Mouse (Mus musculus): ENCODE measurements at regions not wholly inside any gene's neighbourhood (a gene's known extent, or its start where the extent isn't known, plus 50 kb on each side); places are given as distances from the start of the nearest gene placed in this dataset.

DNA sequence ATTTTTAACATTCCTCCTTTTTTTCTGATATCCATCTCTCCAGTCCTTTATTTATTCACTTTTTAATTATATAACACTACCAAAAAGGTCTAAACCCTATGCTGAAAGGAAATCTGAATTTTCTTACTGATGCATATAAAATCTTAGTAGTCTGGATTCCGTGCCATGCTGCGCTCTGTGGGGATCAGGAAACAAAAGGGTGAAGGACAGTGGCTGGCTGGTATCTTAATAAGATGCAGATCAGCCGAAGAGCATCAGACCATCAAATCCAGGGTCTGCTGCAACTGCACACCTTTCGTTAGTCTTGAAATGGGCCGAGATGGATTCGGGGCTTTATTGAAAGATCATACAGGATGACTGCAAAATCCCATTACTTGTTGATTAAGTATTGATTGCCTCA, 740.7 kb downstream of the 5730522E02Rik start:
- H3K27ac ChIP-seq (ENCODE audit: low read depth, low read length): no peak overlapping the region
- no peak overlapping the region for H3K9ac ChIP-seq (ENCODE audit: low read depth, low read length)
- 78% methylated on average over 6 of the region's 6 CpGs for WGBS
- H3K4me3 ChIP-seq (ENCODE audit: low read length): no peak overlapping the region
- ATAC-seq (ENCODE audit: low FRiP score, low TSS enrichment): no peak
- no peak overlapping the region for H3K4me2 ChIP-seq (replicated peaks; ENCODE audit: low read depth, low read length)
- H3K27me3 ChIP-seq (ENCODE audit: control insufficient read depth, insufficient read depth, low read length): no peaks in the 10 kb centered on the region
- H3K9me3 ChIP-seq (ENCODE audit: control insufficient read depth, low read length): no peaks in the 10 kb centered on the region
- H3K36me3 ChIP-seq (ENCODE audit: control insufficient read depth, insufficient read depth, low read length): no peaks in the 10 kb centered on the region
- no peaks in the 10 kb centered on the region for H3K4me1 ChIP-seq (ENCODE audit: control insufficient read depth, insufficient read depth, low read length)

DNA sequence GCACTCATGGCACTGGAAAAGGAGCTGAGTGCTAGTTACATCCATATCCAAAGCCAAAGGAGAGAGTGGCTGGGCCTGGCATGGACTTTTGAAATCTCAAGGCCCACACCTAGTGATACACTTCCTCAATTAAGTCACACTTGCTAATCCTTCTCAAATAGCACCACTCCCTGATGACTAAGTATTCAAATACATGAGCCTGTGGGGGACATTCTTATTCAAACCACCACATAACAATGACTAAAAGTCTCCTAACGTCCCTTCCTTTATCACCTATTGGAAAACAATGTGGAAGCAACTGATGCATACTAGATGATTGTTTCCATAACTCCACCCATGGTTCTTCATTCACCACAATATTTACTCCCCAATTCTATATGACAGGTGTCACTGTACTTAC, 773.4 kb downstream of the 5730522E02Rik start:
- WGBS: 72% methylated on average over 1 of the region's 1 CpGs
- Histone ChIP-seq H3K4me3 (ENCODE audit: low read length) (no peak overlapping the region), H3K9me3 (ENCODE audit: control insufficient read depth, low read length) (no peaks in the 10 kb centered on the region; the same call in 1 of the 2 replicates), H3K27me3 (ENCODE audit: control insufficient read depth, insufficient read depth, low read length) (no peaks in the 10 kb centered on the region), H3K4me2 (replicated peaks; ENCODE audit: low read depth, low read length) (no peak overlapping the region), H3K9ac (ENCODE audit: low read depth, low read length) (no peak overlapping the region), H3K4me1 (ENCODE audit: control insufficient read depth, insufficient read depth, low read length) (no peaks in the 10 kb centered on the region), H3K36me3 (ENCODE audit: control insufficient read depth, insufficient read depth, low read length) (no peaks in the 10 kb centered on the region), H3K27ac (ENCODE audit: low read depth, low read length) (no peak overlapping the region)
- ATAC-seq (ENCODE audit: low FRiP score, low TSS enrichment): no peak

DNA sequence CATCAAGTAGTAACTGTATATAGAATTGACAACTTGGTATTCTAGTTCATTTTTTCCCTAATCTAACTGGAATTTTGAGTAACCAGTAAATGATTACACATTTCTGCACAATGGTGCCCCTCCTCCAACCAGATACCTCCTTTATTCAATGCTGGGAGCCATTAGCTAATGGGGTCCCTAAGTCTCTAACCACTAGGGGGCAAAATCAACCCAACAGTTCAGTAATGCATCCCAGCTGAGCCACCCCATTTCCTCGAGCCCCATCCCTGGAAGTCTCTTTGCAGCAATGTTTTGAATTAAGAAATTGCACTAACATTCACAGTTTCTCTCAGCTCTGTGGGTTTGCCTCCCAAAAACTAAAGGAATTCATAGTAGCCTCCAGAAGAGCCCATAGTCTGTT, 774.9 kb downstream of the 5730522E02Rik start:
- 43% methylated on average over 1 of the region's 1 CpGs for WGBS
- Histone ChIP-seq H3K27me3 (ENCODE audit: control insufficient read depth, insufficient read depth, low read length) (no peaks in the 10 kb centered on the region), H3K9me3 (ENCODE audit: control insufficient read depth, low read length) (no peaks in the 10 kb centered on the region; the same call in 1 of the 2 replicates), H3K27ac (ENCODE audit: low read depth, low read length) (no peak overlapping the region), H3K9ac (ENCODE audit: low read depth, low read length) (no peak overlapping the region), H3K4me3 (ENCODE audit: low read length) (no peak overlapping the region), H3K36me3 (ENCODE audit: control insufficient read depth, insufficient read depth, low read length) (no peaks in the 10 kb centered on the region), H3K4me2 (replicated peaks; ENCODE audit: low read depth, low read length) (no peak overlapping the region), H3K4me1 (ENCODE audit: control insufficient read depth, insufficient read depth, low read length) (no peaks in the 10 kb centered on the region)
- no peak for ATAC-seq (ENCODE audit: low FRiP score, low TSS enrichment)

DNA sequence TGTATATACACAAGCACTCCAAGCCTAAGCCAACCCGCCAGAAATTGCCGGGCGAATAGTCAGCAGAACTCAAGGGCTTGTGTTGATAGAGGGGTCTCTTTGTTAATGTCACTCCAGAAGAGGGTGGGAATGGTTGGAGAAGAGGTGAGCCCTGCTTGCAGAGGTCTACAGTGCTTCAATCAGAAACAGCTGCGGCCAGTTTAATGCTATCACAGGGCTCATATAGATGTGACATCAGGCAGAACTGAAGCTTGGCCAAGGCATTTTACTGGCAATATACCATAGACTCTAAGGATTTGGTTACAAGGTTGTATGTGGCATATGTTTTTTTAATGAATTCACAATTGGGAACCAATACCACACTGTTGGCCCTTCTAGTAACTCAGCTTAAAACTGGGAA, 787.4 kb downstream of the 5730522E02Rik start:
- H3K27me3 ChIP-seq (ENCODE audit: control insufficient read depth, insufficient read depth, low read length): no peaks in the 10 kb centered on the region
- no peak overlapping the region for H3K27ac ChIP-seq (ENCODE audit: low read depth, low read length)
- no peaks in the 10 kb centered on the region for H3K9me3 ChIP-seq (ENCODE audit: control insufficient read depth, low read length)
- H3K4me1 ChIP-seq (ENCODE audit: control insufficient read depth, insufficient read depth, low read length): no peaks in the 10 kb centered on the region
- H3K36me3 ChIP-seq (ENCODE audit: control insufficient read depth, insufficient read depth, low read length): no peaks in the 10 kb centered on the region
- no peak overlapping the region for H3K4me3 ChIP-seq (ENCODE audit: low read length)
- no peak overlapping the region for H3K9ac ChIP-seq (ENCODE audit: low read depth, low read length)
- no peak overlapping the region for H3K4me2 ChIP-seq (replicated peaks; ENCODE audit: low read depth, low read length)
- no peak for ATAC-seq (ENCODE audit: low FRiP score, low TSS enrichment)
- 91% methylated on average over 4 of the region's 4 CpGs for WGBS

DNA sequence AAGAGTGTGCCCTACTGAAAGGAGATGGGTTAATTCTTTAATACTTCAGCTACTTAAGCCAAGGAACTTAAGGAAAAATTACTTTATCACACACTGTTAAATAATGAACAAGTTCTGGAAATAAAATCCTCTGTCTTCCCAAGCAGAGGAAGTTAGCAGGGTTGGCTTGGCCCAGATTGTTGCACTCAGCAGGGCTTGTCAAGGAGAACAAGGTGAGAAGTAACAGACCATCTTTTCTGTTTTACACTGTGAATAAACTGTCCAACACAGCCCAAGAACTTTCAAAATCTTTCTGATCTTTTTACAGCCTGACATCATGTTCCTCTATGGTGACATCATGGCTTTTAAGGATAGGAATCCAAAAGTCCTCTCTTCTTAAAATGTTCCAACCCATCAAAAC, 789.1 kb downstream of the 5730522E02Rik start:
- Histone ChIP-seq H3K4me2 (replicated peaks; ENCODE audit: low read depth, low read length) (no peak overlapping the region), H3K4me1 (ENCODE audit: control insufficient read depth, insufficient read depth, low read length) (no peaks in the 10 kb centered on the region), H3K36me3 (ENCODE audit: control insufficient read depth, insufficient read depth, low read length) (no peaks in the 10 kb centered on the region), H3K9me3 (ENCODE audit: control insufficient read depth, low read length) (no peaks in the 10 kb centered on the region), H3K27ac (ENCODE audit: low read depth, low read length) (no peak overlapping the region), H3K27me3 (ENCODE audit: control insufficient read depth, insufficient read depth, low read length) (no peaks in the 10 kb centered on the region), H3K9ac (ENCODE audit: low read depth, low read length) (no peak overlapping the region), H3K4me3 (ENCODE audit: low read length) (no peak overlapping the region)
- ATAC-seq (ENCODE audit: low FRiP score, low TSS enrichment): no peak

- no peak overlapping the region for H3K27ac ChIP-seq (ENCODE audit: low read depth, low read length)
- ATAC-seq (ENCODE audit: low FRiP score, low TSS enrichment): no peak
- WGBS: 81% methylated on average over 4 of the region's 4 CpGs
- no peaks in the 10 kb centered on the region for H3K27me3 ChIP-seq (ENCODE audit: control insufficient read depth, insufficient read depth, low read length)
- no peak overlapping the region for H3K4me2 ChIP-seq (replicated peaks; ENCODE audit: low read depth, low read length)
- H3K9me3 ChIP-seq (ENCODE audit: control insufficient read depth, low read length): no peaks in the 10 kb centered on the region
- H3K36me3 ChIP-seq (ENCODE audit: control insufficient read depth, insufficient read depth, low read length): no peaks in the 10 kb centered on the region
- no peak overlapping the region for H3K4me3 ChIP-seq (ENCODE audit: low read length)
- no peaks in the 10 kb centered on the region for H3K4me1 ChIP-seq (ENCODE audit: control insufficient read depth, insufficient read depth, low read length)
- H3K9ac ChIP-seq (ENCODE audit: low read depth, low read length): no peak overlapping the region
These were observed 800.0 kb downstream of the 5730522E02Rik start for GRCm38 (mm10) chr11:25410403-25411090.

DNA sequence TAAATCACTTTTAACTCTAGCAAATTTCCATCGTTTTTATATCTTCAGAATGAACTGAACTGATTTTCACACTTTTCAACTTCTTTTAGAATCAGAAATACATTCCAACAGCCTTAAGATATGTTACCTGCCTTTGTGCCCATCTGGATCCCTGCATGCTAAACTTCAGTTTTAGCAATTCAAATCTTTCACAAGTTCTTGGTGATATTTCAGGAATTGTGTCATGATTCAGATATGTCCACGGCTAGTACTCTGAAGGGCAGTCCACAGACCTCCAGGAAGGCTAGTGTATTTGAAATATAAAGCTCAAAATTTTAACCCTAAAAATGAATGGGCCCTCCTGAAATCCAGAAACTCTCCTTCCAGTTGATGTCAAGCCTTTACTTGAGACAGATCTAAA, 818.9 kb downstream of the 5730522E02Rik start:
- 72% methylated on average over 2 of the region's 2 CpGs for WGBS
- H3K4me3 ChIP-seq (ENCODE audit: low read length): no peak overlapping the region
- no peak overlapping the region for H3K4me2 ChIP-seq (replicated peaks; ENCODE audit: low read depth, low read length)
- H3K36me3 ChIP-seq (ENCODE audit: control insufficient read depth, insufficient read depth, low read length): no peaks in the 10 kb centered on the region
- no peak overlapping the region for H3K27ac ChIP-seq (ENCODE audit: low read depth, low read length)
- no peak overlapping the region for H3K9ac ChIP-seq (ENCODE audit: low read depth, low read length)
- ATAC-seq (ENCODE audit: low FRiP score, low TSS enrichment): no peak
- H3K9me3 ChIP-seq (ENCODE audit: control insufficient read depth, low read length): no peaks in the 10 kb centered on the region
- H3K4me1 ChIP-seq (ENCODE audit: control insufficient read depth, insufficient read depth, low read length): no peaks in the 10 kb centered on the region
- H3K27me3 ChIP-seq (ENCODE audit: control insufficient read depth, insufficient read depth, low read length): no peaks in the 10 kb centered on the region

DNA sequence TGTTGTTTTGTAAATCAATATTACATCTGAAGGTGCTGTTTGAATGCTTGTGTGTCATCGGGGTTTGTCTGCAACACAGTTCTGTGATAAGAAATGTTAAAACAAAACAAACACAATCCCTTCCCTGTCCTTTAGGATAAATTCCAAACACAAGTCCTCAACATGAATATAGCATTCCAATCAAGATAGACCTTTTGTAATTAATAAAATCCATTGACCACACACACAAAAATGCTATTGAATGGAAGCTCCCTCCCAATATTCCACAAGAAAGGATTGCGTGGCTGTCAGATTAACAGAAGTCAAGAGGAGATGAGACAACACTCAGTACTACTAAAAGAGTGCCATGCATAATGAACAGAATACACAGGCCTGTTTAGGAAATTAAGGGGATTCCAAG, 843.5 kb downstream of the 5730522E02Rik start:
- no peak overlapping the region for H3K4me2 ChIP-seq (replicated peaks; ENCODE audit: low read depth, low read length)
- H3K4me1 ChIP-seq (ENCODE audit: control insufficient read depth, insufficient read depth, low read length): no peaks in the 10 kb centered on the region
- WGBS: 83% methylated on average over 2 of the region's 2 CpGs
- H3K27ac ChIP-seq (ENCODE audit: low read depth, low read length): no peak overlapping the region
- no peak for ATAC-seq (ENCODE audit: low FRiP score, low TSS enrichment)
- no peaks in the 10 kb centered on the region for H3K9me3 ChIP-seq (ENCODE audit: control insufficient read depth, low read length)
- H3K9ac ChIP-seq (ENCODE audit: low read depth, low read length): no peak overlapping the region
- no peaks in the 10 kb centered on the region for H3K27me3 ChIP-seq (ENCODE audit: control insufficient read depth, insufficient read depth, low read length)
- no peaks in the 10 kb centered on the region for H3K36me3 ChIP-seq (ENCODE audit: control insufficient read depth, insufficient read depth, low read length)
- no peak overlapping the region for H3K4me3 ChIP-seq (ENCODE audit: low read length)

DNA sequence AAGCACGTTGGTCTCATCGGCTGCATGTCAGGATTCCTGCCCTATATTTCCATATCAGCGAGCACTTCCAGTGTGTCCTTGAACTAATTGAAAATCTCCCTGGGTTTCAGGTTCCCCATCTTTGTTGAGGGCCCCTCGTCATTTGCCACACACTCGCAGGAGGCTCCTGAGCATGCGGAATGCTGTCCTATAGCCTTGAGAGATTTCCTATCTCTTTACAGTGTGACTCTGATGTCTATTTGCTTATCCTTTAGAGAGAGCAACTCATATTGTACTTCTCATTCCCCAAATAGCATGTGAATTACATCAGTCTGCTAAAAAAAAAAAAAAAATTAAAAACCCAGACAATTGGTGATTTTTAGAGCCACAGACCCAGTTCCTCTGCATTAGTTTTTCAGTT, 845.1 kb downstream of the 5730522E02Rik start:
- Histone ChIP-seq H3K27ac (ENCODE audit: low read depth, low read length) (no peak overlapping the region), H3K9ac (ENCODE audit: low read depth, low read length) (no peak overlapping the region), H3K4me2 (replicated peaks; ENCODE audit: low read depth, low read length) (no peak overlapping the region), H3K9me3 (ENCODE audit: control insufficient read depth, low read length) (no peaks in the 10 kb centered on the region), H3K36me3 (ENCODE audit: control insufficient read depth, insufficient read depth, low read length) (no peaks in the 10 kb centered on the region), H3K4me3 (ENCODE audit: low read length) (no peak overlapping the region), H3K27me3 (ENCODE audit: control insufficient read depth, insufficient read depth, low read length) (no peaks in the 10 kb centered on the region), H3K4me1 (ENCODE audit: control insufficient read depth, insufficient read depth, low read length) (no peaks in the 10 kb centered on the region)
- 59% methylated on average over 6 of the region's 6 CpGs for WGBS
- no peak for ATAC-seq (ENCODE audit: low FRiP score, low TSS enrichment)

Measured in kidney, embryonic 14.5 days (tissue).